Mouse (Mus musculus): ENCODE data around the gene Alox5.

Alox5 gene

DNA sequence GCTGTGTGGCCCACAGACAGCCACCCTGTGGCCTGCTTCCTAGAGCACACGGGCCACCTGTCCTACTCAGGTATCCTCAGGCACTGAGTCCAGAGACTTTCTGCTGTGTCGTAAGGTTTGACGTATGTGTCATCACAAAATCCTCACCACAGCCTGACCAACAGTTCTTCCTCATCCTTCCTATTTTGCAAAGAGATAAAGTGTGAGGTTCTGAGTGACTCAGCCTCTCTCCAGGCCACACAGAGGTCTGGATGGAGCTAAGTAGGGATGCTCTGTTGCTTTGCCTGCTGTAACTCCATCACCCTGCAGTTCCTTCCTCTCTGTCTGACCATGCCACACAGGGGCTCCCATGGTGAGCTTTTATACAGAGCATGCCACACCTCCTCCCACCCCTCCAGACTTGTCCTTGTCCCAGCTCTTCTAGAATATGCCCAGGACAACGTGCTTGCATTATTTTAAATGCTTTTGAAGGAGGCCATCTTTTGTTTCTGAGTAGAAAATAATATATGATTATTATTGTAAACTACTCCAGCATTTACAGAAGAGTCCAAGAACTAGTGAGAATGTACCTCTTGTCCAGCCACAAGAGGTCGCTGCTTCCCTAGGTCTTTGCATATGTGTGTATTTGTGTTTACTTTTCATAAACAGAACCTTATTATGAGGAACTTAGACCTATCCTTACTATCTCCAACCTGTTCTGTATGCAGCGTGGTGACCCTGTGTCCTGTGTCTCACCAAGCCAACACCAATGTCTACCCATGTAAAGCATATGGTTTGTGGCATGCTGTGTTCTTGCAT lies 43.3 kb downstream of the Alox5 start:
- DNase-seq = peak in 1 of 2 experiments; percentile 43

GRCm38 (mm10) chr6:116416000-116416552 lies 44.9 kb downstream of the Alox5 start:
- DNase-seq = no peak

DNA sequence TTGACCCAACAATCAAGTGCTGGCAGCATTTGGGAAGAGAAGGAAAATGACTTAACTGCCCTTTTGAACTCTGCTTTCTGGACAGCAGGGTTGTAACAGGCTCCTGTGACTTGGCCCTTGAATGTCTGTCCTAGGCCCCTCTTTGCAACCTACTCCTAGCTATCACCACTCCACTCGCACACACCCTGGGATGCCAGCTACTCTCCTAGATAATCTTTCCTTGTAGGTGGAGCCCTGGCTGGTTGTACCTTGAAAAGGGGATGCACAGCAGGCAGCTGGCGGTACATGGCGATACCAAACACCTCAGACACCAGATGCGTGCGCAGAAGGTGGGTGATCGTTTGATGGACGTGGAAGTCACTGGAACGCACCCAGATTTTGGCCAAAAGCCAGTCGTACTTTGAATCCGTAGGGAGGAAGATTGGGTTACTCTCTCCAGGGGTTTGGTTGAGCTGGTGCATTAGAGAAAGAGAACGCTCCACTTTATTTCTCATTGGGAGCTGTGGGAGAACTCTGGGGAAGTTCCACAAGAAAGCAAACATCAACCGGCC lies 45.8 kb downstream of the Alox5 start:
- DNase-seq = no peak

GRCm38 (mm10) chr6:116412546-116413325 lies 48.2 kb downstream of the Alox5 start:
- DNase-seq = no peak

DNA sequence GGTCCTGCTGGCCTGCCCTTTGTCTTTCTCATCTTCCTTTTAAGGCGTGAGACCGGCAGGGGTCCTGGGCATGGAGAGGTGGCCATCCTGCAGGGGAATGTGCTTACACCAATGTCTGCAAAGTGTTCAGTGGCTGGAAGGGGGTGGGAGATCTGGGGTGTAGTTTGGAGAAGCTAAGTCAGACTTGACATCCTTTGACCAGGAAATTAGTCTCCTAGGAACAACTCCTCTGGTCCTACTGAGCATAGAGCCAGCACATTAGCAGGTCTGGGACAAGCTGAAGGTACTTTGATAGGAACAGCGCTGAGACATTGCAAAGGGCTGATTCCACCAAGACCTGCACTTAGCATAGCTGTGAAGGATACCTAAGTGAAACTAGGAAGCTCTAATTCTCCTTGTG lies 49.3 kb downstream of the Alox5 start:
- no peak for DNase-seq

DNA sequence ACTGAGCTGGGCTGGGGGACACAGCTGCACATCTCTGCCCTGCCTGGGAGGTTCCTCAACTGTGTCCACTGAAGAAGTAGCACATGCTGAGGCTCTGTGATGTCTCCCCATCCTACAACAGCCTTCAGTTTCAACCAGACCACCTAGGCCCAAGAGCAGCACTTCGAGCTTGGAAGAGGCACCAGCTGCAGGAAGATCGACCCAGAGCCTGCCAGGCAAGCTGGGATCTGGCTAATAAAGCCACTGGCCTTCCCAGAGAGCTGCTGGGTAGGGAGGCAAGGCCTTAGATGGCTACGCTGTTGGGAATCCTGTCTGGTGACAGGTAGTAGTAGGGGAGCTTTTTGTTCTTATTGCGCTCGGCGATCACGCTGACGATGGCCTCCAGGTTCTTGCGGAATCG lies 50.5 kb downstream of the Alox5 start:
- no peak for DNase-seq

DNA sequence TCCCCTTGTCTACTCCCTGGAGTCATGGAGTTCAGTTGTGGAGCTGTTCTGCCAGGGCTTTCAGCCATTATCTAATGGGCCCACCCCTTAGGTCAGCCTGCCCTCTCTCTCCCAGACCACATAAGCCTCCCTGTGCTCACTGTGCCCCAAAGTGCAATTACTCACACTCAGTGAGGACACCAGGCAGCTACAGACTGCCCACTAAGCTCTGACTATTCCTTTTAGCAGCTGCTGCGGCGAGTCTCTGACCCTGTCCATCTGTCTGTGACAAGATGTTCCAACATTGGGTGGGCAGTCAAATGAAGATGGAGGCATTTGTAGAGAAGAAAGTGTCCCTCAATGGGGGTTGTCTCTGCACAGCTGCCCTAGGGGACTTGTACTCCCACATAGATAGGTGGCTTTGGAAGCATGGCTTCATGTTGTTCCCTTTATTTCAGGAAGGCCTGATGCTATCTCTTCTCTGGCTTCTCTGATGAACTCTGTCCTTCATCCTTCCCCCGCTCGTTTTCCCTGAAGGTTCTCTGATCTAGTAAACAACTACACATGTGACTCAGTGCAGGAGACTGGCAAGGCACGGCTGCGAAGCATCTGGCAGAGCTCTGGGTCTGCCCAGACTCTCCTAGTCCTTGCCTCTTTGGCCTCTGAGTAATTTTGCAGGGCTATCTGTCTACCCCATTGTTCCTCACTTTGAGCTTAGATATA lies 52.9 kb downstream of the Alox5 start:
- no peak for DNase-seq

DNA sequence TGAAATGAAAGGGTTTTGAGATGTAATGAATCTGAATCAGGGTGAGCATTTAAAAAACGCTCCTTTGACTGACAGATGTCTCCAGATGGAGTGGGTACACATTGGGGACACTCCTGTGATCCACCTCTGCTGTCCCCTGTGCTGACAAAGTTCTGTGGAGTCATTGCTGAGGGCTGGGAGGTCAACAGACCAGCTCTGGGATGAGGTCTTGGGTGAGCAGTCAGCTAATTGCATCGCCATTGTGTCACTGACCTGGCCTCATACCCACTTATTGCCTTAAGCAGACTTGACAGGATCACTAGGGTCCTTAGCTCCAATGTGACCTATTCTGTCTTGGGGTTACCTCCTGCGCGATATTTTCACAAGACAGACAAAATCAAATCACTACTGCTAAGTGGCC lies 53.8 kb downstream of the Alox5 start:
- no peak for DNase-seq

DNA sequence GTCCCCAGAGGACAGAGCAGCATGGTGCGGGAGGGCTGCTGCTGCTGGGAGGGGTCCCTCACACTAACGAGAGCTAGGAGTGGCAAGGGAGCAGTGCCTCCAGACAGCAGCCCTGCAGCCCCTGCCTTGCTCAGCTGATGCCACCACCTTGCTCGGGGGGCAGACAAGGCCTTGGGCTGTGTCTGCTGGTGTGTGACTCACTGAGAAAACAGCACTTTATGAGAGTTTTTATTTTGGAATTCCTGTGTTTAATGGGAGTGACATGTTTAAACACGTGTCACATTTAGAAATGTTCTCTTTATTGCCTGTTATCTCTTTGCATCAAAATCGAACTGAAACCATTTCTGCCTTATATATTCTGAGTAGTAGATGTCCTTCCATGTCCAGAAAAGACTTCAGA lies 54.3 kb downstream of the Alox5 start:
- no peak for DNase-seq

DNA sequence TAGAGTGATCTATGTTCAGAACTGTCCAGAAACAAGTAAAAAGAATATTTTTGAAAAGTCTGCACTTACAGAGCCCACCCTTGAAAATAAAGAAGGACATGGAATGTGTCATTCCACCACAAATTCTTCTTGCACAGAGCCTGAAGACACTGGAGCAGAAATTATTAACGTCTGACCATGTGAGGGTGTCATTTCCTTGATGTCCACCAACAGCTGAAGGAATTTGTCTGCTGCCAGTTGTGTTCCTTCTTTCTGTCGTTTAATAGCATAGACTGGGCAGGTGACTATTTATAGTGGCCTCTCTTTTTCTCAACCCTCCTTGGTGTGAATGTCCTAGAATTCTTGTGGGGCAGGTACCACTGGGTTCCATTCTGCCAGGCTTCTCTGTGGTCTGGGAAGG lies 54.8 kb downstream of the Alox5 start:
- DNase-seq = no peak

DNA sequence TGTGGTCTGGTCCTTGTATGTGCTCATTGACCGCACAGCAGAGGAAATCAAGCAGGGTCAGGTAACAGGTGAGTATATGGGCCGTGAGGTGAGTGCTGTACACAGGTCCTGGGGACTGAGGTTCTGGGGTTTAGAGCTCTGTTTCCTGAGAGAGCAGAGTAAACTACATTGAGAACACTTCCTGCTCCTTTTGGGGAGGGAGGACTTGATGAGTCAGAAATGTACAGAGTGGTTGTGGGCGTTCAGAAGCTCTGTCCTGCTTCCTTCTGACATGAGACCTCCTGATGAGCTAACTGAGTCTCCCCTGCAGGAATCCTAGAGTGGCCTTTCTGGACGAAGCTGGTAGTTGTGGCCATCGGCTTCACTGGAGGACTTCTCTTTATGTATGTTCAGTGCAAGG lies 55.3 kb downstream of the Alox5 start:
- no peak for DNase-seq

DNA sequence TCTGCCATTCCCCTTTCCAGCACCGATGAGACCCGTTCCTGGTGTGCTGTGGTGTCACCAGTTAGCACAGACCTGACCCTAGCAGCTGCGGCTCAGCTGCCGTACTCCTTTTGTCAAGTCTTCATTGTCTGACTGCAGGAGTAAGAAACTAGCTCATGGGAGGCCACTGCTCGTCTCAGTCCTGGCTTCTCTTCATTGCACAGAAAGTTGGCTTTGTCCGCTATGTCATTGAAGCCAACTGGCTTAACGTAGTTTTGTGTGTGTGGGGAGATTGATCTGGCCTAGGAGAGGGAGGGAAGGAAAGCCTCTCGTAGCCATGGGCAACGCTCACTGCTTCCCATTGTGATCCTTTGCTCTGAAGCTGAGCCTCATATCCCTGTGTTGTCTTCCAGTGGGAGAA lies 55.7 kb downstream of the Alox5 start:
- DNase-seq = no peak

- peak in 1 of 2 experiments; percentile 33 for DNase-seq
These were observed 58.6 kb downstream of the Alox5 start for GRCm38 (mm10) chr6:116402426-116402825.

DNA sequence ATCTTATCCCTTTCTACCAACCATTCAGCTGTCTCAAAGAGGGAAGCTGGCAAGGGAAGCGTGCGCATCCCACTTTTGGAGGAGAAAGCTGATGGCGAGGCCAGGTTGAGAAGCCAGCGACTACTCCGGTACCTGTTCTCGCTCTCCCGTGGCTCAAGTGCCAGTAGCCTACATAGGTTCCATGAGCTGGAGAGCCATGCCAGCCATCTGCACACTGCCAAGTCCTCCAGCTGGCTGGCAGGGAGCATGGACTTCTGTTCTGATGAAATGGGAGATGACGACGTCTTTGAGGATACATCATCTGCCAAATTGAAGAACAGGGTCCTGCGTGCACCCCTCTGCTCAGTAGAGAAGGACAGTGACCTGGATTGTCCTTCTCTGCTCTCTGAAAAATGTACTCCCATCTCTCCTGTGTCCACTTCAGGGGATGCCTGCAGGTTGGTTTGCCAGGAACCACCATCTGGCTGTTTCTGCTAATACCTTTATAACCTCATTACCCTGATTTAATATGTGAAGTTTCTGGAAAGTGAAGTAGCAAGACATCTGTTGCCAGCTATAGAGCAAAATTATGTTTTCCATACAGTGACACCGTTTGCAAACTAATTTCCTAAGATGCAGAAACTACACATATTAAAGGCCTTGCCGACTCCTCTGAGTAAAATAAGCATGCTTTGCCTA lies 59.1 kb downstream of the Alox5 start:
- DNase-seq = peak; percentile 82 to 84

GRCm38 (mm10) chr6:116398136-116398535 lies 62.8 kb downstream of the Alox5 start:
- no peak for DNase-seq

DNA sequence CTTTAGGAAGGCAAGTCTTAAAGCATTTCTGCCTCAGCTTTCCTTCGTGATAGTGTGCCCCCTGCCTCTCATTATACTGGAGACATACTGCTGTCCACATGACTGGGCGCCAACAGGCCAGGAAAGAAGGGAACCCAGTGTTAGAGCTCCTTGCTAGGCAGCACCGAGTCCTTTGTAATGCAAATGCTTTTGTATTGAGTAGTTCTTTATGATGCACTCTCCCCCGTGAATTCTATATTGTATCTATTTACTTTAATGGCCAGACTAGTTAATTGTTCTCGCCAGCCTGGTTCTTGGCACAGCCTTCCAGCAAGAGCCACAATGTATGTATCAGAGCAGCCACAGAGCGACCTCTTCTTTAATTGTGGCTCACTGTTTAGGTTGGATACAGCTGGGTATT lies 63.4 kb downstream of the Alox5 start:
- no peak for DNase-seq

GRCm38 (mm10) chr6:116394916-116395648 lies 65.9 kb downstream of the Alox5 start:
- DNase-seq = no peak

DNA sequence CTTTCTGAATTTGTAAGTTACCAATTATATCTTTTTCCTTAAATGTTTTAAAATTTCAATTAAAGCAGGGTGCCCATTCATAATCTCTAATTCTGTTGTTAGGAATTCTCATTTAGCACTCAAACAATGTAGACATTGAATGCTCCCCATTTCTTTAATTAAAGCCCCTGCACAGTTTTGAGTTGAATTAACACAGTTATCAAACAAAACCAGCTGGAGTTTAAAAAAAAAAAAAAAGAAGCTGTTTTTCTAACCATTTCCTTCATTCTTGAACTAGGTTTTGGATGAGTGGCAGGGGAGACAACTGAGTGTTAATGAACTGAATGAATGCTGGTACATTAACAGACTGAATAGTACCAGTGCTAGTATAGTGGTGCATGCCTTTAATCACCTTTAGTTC lies 71.5 kb downstream of the Alox5 start:
- no peak for DNase-seq

GRCm38 (mm10) chr6:116388068-116388467 lies 72.9 kb downstream of the Alox5 start:
- no peak for DNase-seq

- no peak for DNase-seq
These were observed 74.5 kb downstream of the Alox5 start for GRCm38 (mm10) chr6:116386506-116386905.

DNA sequence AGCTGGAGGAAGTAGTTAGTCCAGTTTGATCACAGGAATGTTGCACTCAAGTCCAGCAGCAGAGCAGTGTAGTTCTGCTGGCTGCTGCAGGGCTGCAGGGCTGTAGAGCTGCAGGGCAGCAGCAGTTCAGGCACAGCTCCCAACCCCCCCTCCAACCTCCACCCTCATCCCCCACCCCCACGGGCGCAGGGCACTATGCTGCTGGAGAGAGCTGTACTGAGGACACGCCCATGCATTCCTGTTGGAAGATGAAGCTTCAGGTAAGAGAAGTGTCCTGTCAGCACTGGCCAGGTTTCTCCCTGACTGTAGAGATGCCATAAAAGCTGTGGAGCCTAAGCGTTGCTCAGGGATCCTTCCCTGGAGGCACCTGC lies 74.9 kb downstream of the Alox5 start:
- DNase-seq = no peak
